Mouse (Mus musculus) CH12F3 (cell line): ENCODE data around the gene Magi2.

Experiments
- in situ Hi-C: fragments of 300-500 bp; cut with MboI; formaldehyde crosslinking; loops from 2 replicates; pipeline ENCODE4 v1.14.3; 2020; ENCODE audit warnings: low sequenced_read_pairs

Magi2 gene

GRCm38 (mm10) chr5:20330025-20330424, 1103.2 kb downstream of the Magi2 start:
- in situ Hi-C loops, result no loop called here

GRCm38 (mm10) chr5:20332574-20332973, 1105.7 kb downstream of the Magi2 start:
- in situ Hi-C loops, result no loop called here

- in situ Hi-C loops, result no loop called here
These were observed 1107.7 kb downstream of the Magi2 start for GRCm38 (mm10) chr5:20334549-20334948.

GRCm38 (mm10) chr5:20352941-20353340, 1126.1 kb downstream of the Magi2 start:
- in situ Hi-C loops, result no loop called here

- in situ Hi-C loops, result no loop called here
These were observed 1131.6 kb downstream of the Magi2 start for GRCm38 (mm10) chr5:20358437-20358836.

GRCm38 (mm10) chr5:20359021-20359420, 1132.2 kb downstream of the Magi2 start:
- in situ Hi-C loops, result no loop called here

- in situ Hi-C loops, result no loop called here
These were observed 1135.3 kb downstream of the Magi2 start for GRCm38 (mm10) chr5:20362154-20362553.

GRCm38 (mm10) chr5:20363216-20363615, 1136.4 kb downstream of the Magi2 start:
- in situ Hi-C loops, result no loop called here

GRCm38 (mm10) chr5:20373586-20373985, 1146.8 kb downstream of the Magi2 start:
- in situ Hi-C loops, result no loop called here

GRCm38 (mm10) chr5:20378071-20378800, 1151.4 kb downstream of the Magi2 start:
- in situ Hi-C loops, result no loop called here

- in situ Hi-C loops, result no loop called here
These were observed 1177.7 kb downstream of the Magi2 start for GRCm38 (mm10) chr5:20404533-20404932.

- in situ Hi-C loops, result no loop called here
These were observed 1179.8 kb downstream of the Magi2 start for GRCm38 (mm10) chr5:20406626-20407025.

- in situ Hi-C loops, result no loop called here
These were observed 1188.5 kb downstream of the Magi2 start for GRCm38 (mm10) chr5:20415320-20415719.

- in situ Hi-C loops, result no loop called here
These were observed 1190.5 kb downstream of the Magi2 start for GRCm38 (mm10) chr5:20417348-20417747.

GRCm38 (mm10) chr5:20432148-20432813, 1205.4 kb downstream of the Magi2 start:
- in situ Hi-C loops, result no loop called here

GRCm38 (mm10) chr5:20446471-20447174, 1219.8 kb downstream of the Magi2 start:
- in situ Hi-C loops, result no loop called here

- in situ Hi-C loops, result no loop called here
These were observed 1229.3 kb downstream of the Magi2 start for GRCm38 (mm10) chr5:20456106-20456505.

- in situ Hi-C loops, result no loop called here
These were observed 1231.1 kb downstream of the Magi2 start for GRCm38 (mm10) chr5:20457742-20458510.

GRCm38 (mm10) chr5:20461709-20462108, 1234.9 kb downstream of the Magi2 start:
- in situ Hi-C loops, result no loop called here

GRCm38 (mm10) chr5:20462376-20462775, 1235.5 kb downstream of the Magi2 start:
- in situ Hi-C loops, result no loop called here

- in situ Hi-C loops, result no loop called here
These were observed 1242.9 kb downstream of the Magi2 start for GRCm38 (mm10) chr5:20469721-20470120.
